Mouse (Mus musculus) hematopoietic stem cell, adult 5-6 weeks (primary cell): ENCODE results near the gene Fut8. TPM values are rescaled to one million over a fixed set of nuclear protein-coding genes. Genes with fewer than 3 reads are reported as not detected.

Source experiments
- ATAC-seq, 2 experiments: fragments of 125-278 bp in 1 of 2; replicated peaks in 1 of 2; 2 replicates each; pipeline ENCODE4 v1.8.0; 2016 to 2017; ENCODE audit warnings: inconsistent platforms in 2 of 2, mild to moderate bottlenecking in 2 of 2, moderate number of reproducible peaks in 2 of 2, low read depth in 1 of 2, moderate TSS enrichment in 1 of 2; ENCODE audit not compliant: low FRiP score in 2 of 2, poor library complexity in 2 of 2, severe bottlenecking in 2 of 2, insufficient read depth in 1 of 2, low TSS enrichment in 1 of 2
- total RNA-seq: library from RNA; stranded (forward); fragments of 172-1452, 232-1000 nt; gene quantifications from 2 replicates; pipeline ENCODE4 v1.2.3, GENCODE M21; 2017

Fut8 gene
- total RNA-seq, 1 experiment from 2014 or later: 165 TPM

DNA sequence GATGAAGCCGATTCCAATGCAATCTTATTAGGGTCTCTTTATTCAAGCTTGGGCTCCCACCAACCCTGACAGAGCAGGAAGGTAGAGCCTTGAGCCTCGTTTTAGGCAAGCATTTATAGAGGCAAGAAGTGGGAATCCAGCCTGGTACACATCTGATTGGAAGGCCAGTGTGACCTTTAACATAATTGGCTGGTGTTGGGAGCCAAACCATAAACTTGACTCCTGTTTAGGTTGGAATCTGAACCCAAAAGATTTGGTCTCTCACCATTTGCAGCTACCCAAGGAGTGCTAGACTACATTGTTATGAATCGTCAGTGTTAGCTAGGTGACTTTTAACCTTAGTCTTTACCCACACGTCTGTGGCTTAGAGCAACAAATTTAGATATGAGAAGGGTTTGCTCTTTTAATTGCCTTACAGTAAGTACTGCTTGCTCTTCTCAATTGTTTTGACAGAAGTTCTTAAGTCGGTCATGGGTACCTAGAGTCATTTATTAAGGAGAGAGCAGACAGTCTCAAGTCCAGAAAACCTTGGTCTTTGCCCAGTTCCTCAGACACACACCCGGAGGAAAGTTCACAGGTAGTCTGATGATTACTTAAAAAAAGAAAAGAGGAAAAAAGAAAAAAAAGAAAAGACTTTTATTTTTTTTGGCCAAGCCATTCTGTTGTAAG, 23.9 kb upstream of the Fut8 start:
- no peak for ATAC-seq

DNA sequence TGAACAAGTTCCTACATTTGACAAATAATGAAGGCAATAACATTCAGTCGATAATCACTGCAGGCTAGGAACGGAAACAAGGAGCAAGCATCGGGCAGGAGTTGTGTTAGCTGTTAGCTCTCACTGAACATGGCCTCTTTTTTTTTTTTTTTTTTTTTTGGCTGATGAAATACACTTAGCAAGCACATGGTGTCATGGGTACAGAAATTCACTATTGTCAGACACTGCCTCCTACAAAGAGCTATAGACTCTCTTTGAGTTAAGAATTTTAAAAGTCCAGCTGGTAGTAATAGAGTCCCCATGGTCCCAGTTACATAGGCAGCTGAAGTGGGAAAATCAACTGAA, 23.4 kb upstream of the Fut8 start:
- no peak for ATAC-seq

DNA sequence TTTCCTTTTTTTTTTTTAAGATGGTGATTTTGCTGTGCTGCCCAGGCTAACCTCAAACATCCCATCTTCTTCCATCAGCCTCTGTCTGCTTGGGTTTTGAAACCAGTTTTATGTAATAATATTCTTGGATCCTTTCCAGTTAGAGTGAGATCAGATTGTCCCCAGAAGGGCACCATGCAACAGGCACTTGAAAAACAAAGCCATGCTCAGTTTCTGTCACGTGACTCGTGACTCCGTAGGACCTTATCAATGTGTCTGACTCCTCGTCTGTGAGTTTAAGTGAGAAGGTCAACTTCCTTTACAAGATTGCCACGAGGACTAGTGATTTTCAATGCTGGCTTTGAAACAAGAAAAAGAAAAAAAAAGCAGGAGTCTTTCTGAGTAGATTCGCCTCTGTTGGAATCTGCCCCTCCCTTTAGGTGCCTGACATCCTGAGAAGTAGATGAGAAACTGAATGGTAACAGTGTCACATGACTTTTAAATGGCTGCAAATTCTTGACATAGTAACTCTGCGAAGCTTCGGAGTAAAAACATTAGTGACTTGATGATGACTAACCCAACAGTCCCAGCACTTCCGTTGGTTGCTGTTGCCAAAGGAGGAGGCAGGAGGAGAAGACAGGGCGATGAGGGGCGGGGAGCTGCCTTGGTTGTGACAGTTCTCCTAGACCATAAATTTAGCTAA, 21.3 kb upstream of the Fut8 start:
- peak; percentile 33; a peak in 1 of 4 replicates for ATAC-seq

DNA sequence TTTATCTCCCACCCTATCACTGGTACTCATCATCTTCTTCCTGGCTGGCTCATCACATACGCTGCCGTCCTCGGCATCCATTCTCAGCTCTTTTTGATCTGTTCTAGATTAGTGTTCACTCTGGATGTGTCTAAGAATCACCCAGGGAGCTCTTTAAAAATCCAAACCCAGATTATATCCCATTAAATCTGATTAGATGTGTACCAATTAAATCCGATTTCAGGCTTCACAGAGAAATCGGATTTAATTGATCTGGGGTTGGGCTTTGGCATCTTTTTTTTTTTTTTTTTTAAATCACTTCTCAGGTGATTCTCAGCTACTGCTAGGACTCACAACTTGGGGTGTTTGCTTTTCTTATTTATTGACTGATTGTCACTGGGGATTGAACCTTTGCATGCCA, 17.3 kb upstream of the Fut8 start:
- ATAC-seq: no peak

GRCm38 (mm10) chr12:77222272-77222874, 15.6 kb upstream of the Fut8 start:
- no peak for ATAC-seq

DNA sequence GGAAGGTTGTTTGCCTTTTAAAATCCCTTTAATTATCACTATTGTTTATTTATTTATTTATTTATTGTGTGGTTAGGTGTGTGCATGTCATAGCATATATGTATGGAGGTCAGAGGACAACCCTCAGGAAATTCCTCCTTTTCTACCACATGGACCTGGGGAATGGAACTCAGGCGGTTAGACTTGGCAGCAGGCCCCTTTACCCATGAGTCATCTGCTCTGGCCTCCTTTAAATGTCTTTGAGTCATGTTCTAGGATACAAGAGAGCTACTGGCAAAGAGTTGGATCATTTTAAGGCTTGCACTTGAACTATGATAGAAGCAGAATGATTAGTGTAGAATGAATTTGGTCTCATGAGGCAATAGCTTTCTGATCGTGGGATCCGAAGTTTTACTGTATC, 14.3 kb upstream of the Fut8 start:
- ATAC-seq: no peak

GRCm38 (mm10) chr12:77224121-77224520, 13.8 kb upstream of the Fut8 start:
- no peak for ATAC-seq

DNA sequence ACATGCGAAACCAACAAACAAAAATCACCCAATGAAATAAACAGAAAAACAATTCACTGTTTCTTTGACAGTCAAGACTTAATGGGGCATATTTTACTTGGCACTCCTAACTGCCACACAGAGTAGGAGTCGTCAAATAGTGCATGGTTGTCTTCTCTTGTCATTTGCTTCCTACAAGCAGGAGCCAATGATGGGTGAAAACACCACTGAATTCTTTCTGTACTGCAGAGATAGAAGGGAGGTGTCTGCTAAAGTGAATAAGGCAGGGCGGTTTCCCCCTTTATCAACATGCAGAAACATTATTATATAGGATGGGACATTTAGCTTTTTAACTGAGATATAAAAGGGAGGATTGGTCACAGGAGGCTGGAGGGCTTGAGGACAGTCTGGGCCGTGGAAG, 13.0 kb upstream of the Fut8 start:
- ATAC-seq: no peak

DNA sequence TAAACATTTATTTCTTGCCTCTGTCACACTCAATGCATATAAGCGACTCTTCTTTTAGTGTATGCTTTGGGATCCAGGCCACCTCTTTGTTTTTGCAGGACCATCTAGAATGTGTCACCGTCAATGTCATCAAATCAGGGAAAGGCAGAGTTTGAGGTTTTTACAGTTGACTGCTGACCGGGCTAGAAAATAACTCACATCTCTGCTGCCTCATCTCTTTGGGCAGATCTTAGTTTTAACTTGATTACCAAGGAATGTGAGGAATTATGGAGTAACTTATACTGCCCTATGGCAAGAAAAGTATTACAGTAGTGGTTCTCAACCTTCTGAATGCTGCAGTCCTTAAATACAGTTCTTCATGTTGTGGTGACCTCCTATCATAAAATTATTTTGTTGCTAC, 12.2 kb upstream of the Fut8 start:
- no peak for ATAC-seq

- no peak for ATAC-seq
These were observed 2.0 kb upstream of the Fut8 start for GRCm38 (mm10) chr12:77235958-77236357.

- ATAC-seq: peak; percentile 50 to 71
These were observed 835 bp downstream of the Fut8 start for GRCm38 (mm10) chr12:77238531-77239389.

DNA sequence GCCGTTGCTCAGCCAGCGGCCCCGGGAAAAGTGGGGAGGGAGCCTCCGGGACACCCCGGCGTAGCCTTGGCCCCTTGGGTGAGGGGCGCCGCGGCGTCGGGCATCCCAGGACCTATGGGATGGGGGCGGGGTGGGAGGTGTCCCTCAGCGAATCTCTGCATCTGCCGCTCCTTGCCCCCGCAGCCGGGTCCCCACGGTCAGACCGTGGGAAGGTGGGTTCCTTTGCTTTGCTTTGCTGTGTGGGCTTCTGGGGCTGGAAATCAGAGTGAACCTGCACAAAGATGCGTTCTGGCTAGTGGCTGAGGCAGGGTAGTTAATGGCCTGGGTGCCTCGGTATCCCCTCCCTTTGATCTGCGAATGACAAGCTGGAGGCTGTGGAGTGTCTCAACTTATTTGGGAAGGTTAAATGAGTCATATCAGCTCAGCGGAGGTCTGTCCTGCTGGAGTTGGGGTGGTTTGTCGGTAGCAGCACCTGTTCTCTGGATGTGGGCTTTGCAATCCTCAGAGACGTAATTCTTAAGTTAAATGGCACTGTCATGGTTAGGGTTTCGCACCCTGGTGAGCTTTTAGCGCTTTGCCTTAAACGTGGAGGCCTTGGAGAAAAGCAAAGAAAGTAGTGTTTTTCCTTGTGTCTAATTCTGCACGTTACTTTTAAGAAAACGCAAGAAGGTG, 1.6 kb downstream of the Fut8 start:
- ATAC-seq: no peak; a peak in 1 of 4 replicates

GRCm38 (mm10) chr12:77240372-77240771, 2.4 kb downstream of the Fut8 start:
- ATAC-seq: no peak

- no peak for ATAC-seq
These were observed 2.9 kb downstream of the Fut8 start for GRCm38 (mm10) chr12:77240839-77241238.

GRCm38 (mm10) chr12:77262650-77263049, 24.7 kb downstream of the Fut8 start:
- peak in 1 of 2 experiments; percentile 39; a peak in 1 of 4 replicates for ATAC-seq

DNA sequence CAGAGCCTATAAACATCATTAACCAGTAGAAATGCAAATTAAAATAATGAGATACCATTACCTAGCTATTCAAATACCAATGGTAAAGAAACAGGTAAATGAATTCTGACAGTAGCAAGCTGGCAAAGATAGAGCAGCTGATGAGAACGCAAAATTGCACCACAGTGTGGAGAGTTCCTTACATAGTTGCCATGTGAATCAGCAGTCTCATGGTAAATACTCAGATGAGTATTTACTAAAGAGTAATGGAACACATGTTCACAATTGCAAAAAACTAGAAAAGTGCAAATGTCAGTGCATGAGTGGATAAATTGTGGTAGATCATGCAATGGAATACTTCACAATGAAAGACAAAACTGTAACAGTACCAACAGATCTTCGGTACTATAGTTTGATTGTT, 25.9 kb downstream of the Fut8 start:
- ATAC-seq: no peak

DNA sequence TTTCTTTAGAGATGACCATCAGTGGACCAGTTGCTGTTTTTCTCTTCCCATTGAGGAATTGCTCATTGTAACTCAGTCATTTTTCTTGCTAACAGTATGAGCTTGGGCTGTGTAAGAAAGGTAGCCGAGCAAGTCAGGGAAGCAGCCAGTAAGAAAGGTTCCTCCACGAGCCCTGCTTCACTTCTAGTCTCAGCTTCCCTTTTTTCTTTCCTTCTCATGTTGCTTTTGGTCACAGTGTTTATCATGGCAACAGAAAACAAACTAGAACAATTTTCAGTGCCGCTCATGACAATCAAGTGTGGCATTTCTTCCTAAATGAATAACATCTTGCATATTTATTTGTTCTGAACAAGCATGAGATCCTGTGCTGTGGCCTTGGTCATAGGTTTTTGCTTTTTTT, 32.8 kb downstream of the Fut8 start:
- peak; percentile 81 to 92 for ATAC-seq
